In the genomic region with DNA sequence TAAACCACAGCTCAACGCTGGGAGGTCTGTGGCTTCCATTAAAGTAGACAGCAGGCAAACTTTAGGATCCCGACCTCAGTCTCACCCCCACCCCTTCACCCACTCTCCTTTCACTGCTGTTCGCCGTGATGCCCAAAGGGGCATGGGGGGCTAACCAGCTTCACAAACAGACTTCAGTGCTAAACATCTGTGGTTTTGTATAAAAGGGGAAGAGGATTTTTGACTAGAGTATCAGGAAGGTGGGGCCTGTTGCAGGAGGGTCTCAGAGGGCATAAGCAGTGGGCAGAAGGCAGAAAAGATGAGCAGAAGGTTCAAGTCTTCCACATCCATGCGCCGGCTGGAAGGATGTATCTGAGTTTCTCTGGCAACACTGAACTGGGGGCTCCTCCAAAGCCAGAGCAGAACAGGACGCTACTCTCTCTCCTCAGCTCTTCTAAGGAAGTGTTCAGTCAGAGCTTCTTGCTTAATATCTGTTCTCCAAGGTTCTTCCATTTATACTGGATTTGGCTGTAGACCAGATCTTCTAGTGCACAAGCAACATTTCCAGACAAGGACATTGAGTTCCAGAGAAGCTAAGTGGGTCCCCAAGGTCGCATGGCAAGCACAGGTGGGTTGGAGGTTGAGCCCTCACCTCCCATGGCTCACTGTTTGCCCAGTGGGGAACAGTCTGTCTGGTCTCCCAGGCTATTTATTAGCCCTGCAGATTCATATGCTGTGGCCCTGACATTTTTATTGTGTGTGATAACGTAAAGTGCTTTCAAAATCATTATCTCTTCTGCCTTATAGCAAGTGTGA, we compare ENCODE assay signal across 9 mouse cellular contexts. TPM values are rescaled to one million over a fixed set of nuclear protein-coding genes. Genes with fewer than 3 reads are reported as not detected.
DNase-seq lines count a peak whose midpoint lies in the region; ATAC-seq lines count a peak whose summit lies in the region.
"Had no signal": no experiment of that assay in that cellular context is flagged by ENCODE, and none has a peak within 500 bp of the region (broad histone marks: within the 10 kb centered on the region; RNA-seq: fewer than 3 reads in every experiment).

No protein-coding gene starts in this region.

- H3K4me2 ChIP-seq in heart, embryonic 15.5 days: peak overlapping the region; percentile 80
- peak overlapping the region; percentile 78 for H3K4me2 ChIP-seq in hindbrain, embryonic 14.5 days (replicated peaks)
- H3K4me2 ChIP-seq in midbrain, embryonic 14.5 days (ENCODE audit: low read length): peak overlapping the region; percentile 95

- no peak for ATAC-seq in heart, embryonic 15.5 days (replicated peaks; ENCODE audit: insufficient number of reproducible peaks, insufficient read depth, low FRiP score, low read depth)
- no peak for ATAC-seq in hindbrain, embryonic 14.5 days (ENCODE audit: low FRiP score)
- ATAC-seq in midbrain, embryonic 14.5 days (ENCODE audit: low FRiP score, low TSS enrichment): no peak

- H3K27me3 ChIP-seq in heart, embryonic 15.5 days: no peaks in the 10 kb centered on the region
- H3K27me3 ChIP-seq in embryonic facial prominence, embryonic 10.5 days (replicated peaks; ENCODE audit: low read depth, poor library complexity, severe bottlenecking): peaks cover 30% of the 10 kb centered on the region
- no peaks in the 10 kb centered on the region for H3K27me3 ChIP-seq in hindbrain, embryonic 14.5 days (ENCODE audit: control insufficient read depth, insufficient read depth, low read length)
- H3K27me3 ChIP-seq in midbrain, embryonic 14.5 days (ENCODE audit: control insufficient read depth, insufficient read depth, low read length): peaks cover 8% of the 10 kb centered on the region; the same call in 1 of the 2 replicates

- WGBS in heart, embryonic 15.5 days: 47% methylated on average over 9 of the region's 9 CpGs
- 75% methylated on average over 9 of the region's 9 CpGs for WGBS in embryonic facial prominence, embryonic 10.5 days
- 52% methylated on average over 9 of the region's 9 CpGs for WGBS in hindbrain, embryonic 14.5 days
- WGBS in midbrain, embryonic 14.5 days: 50% methylated on average over 9 of the region's 9 CpGs

- DNase-seq in heart, adult 8-10 months (ENCODE audit: low spot score): no peak
- DNase-seq in embryonic facial prominence, embryonic 10.5 days (ENCODE audit: low spot score): no peak
- DNase-seq in hindbrain, embryonic 14.5 days (ENCODE audit: low spot score): no peak
- no peak for DNase-seq in midbrain, embryonic 14.5 days
- no peak for DNase-seq in frontal cortex, postnatal 10 days (ENCODE audit: low spot score in 2 of 2)
- no peak for DNase-seq in cerebellum, adult 9-11 months
- DNase-seq in frontal cortex, postnatal 14 days (ENCODE audit: low spot score in 2 of 2): no peak

- H3K9ac ChIP-seq in heart, embryonic 15.5 days: 0 out of 2 replicates have a peak overlapping the region, but pooled peaks have one; percentile 94
- peak overlapping the region; percentile 85; the same call in 1 of the 2 replicates for H3K9ac ChIP-seq in hindbrain, embryonic 14.5 days
- H3K9ac ChIP-seq in midbrain, embryonic 14.5 days (replicated peaks; ENCODE audit: low read length): no peak overlapping the region

- peak overlapping the region; percentile 85 for H3K4me3 ChIP-seq in heart, embryonic 15.5 days
- H3K4me3 ChIP-seq in embryonic facial prominence, embryonic 10.5 days: peak overlapping the region; percentile 83; the same call in 1 of the 2 replicates
- H3K4me3 ChIP-seq in hindbrain, embryonic 14.5 days (replicated peaks; ENCODE audit: low read length): peak overlapping the region; percentile 77
- H3K4me3 ChIP-seq in midbrain, embryonic 14.5 days (replicated peaks; ENCODE audit: low read depth, low read length): peak overlapping the region; percentile 67
- H3K4me3 ChIP-seq: erythroblast, embryonic 14.5 days had no signal

- no peaks in the 10 kb centered on the region for H3K9me3 ChIP-seq in heart, embryonic 15.5 days (replicated peaks)
- H3K9me3 ChIP-seq in embryonic facial prominence, embryonic 10.5 days: no peaks in the 10 kb centered on the region
- no peaks in the 10 kb centered on the region for H3K9me3 ChIP-seq in hindbrain, embryonic 14.5 days (ENCODE audit: control insufficient read depth, low read length)
- H3K9me3 ChIP-seq in midbrain, embryonic 14.5 days (ENCODE audit: control insufficient read depth, low read length): no peaks in the 10 kb centered on the region

- H3K27ac ChIP-seq in heart, embryonic 15.5 days: no peak overlapping the region
- H3K27ac ChIP-seq in embryonic facial prominence, embryonic 10.5 days (replicated peaks): no peak overlapping the region
- no peak overlapping the region for H3K27ac ChIP-seq in hindbrain, embryonic 14.5 days
- H3K27ac ChIP-seq in midbrain, embryonic 14.5 days (replicated peaks; ENCODE audit: low read depth, low read length): no peak overlapping the region

- H3K4me1 ChIP-seq in heart, embryonic 15.5 days (replicated peaks): peaks cover 32% of the 10 kb centered on the region
- H3K4me1 ChIP-seq in embryonic facial prominence, embryonic 10.5 days: peaks cover 47% of the 10 kb centered on the region
- H3K4me1 ChIP-seq in hindbrain, embryonic 14.5 days (replicated peaks; ENCODE audit: control insufficient read depth, insufficient read depth, low read length): peaks cover 25% of the 10 kb centered on the region
- peaks cover 27% of the 10 kb centered on the region for H3K4me1 ChIP-seq in midbrain, embryonic 14.5 days (ENCODE audit: control insufficient read depth, insufficient read depth, low read length)

- H3K36me3 ChIP-seq in heart, embryonic 15.5 days: peaks cover 6% of the 10 kb centered on the region; the same call in 1 of the 2 replicates
- H3K36me3 ChIP-seq in embryonic facial prominence, embryonic 10.5 days (replicated peaks): peaks cover 9% of the 10 kb centered on the region
- peaks cover 4% of the 10 kb centered on the region; the same call in 1 of the 2 replicates for H3K36me3 ChIP-seq in hindbrain, embryonic 14.5 days (replicated peaks; ENCODE audit: control insufficient read depth, insufficient read depth)
- no peaks in the 10 kb centered on the region for H3K36me3 ChIP-seq in midbrain, embryonic 14.5 days (ENCODE audit: control insufficient read depth, insufficient read depth, low read length)

RNA-seq across cellular contexts. Expression of a gene that starts 2.8 kb away (rescaled TPM):
- polyA plus RNA-seq in heart, embryonic 15.5 days (2015; fragmentation: Nextera tagmentation; extraction: Ambion mirVana): 8.5 and 9.6 TPM in 2 replicates
- total RNA-seq in heart, adult 8-10 months (2022): 10 to 100 TPM; 24.0 to 30.1 (median 27.4) TPM
- 4.2 and 5.6 TPM in 2 replicates for polyA plus RNA-seq in embryonic facial prominence, embryonic 10.5 days (2016; fragmentation: Nextera tagmentation; extraction: Ambion mirVana)
- polyA plus RNA-seq in hindbrain, embryonic 14.5 days (2014; fragmentation: Nextera tagmentation; extraction: Ambion mirVana): 38.7 and 43.5 TPM in 2 replicates
- polyA plus RNA-seq in midbrain, embryonic 14.5 days (2014; fragmentation: Nextera tagmentation; extraction: Ambion mirVana): 25.4 and 29.6 TPM in 2 replicates

RNA-seq across cellular contexts. Expression of a gene that starts 25.4 kb away (rescaled TPM):
- 9.5 and 11.6 TPM in 2 replicates for polyA plus RNA-seq in heart, embryonic 15.5 days (2015; fragmentation: Nextera tagmentation; extraction: Ambion mirVana)
- total RNA-seq in heart, adult 8-10 months (2022): 10 to 100 TPM; 12.5 to 17.5 (median 13.4) TPM
- 24.4 and 24.5 TPM in 2 replicates for polyA plus RNA-seq in embryonic facial prominence, embryonic 10.5 days (2016; fragmentation: Nextera tagmentation; extraction: Ambion mirVana)
- 7.6 and 10.4 TPM in 2 replicates for polyA plus RNA-seq in hindbrain, embryonic 14.5 days (2014; fragmentation: Nextera tagmentation; extraction: Ambion mirVana)
- 9.1 and 11.3 TPM in 2 replicates for polyA plus RNA-seq in midbrain, embryonic 14.5 days (2014; fragmentation: Nextera tagmentation; extraction: Ambion mirVana)
